In genomic region chr2:53763486-53763885, GRCm38 (mm10) we compare ENCODE assay signal across 18 mouse cellular contexts.
"Had no signal": no experiment of that assay in that cellular context is flagged by ENCODE, and none has a peak within 500 bp of the region (broad histone marks: within the 10 kb centered on the region; RNA-seq: fewer than 3 reads in every experiment).

No protein-coding gene starts in this region.

- ATAC-seq: midbrain, embryonic 16.5 days had no signal

- H3K4me3 ChIP-seq: midbrain, embryonic 10.5 days; midbrain, embryonic 12.5 days; myocyte; neural tube, embryonic 13.5 days; neural tube, embryonic 15.5 days had no signal

- H3K36me3 ChIP-seq: midbrain, embryonic 10.5 days; midbrain, embryonic 12.5 days; neural tube, embryonic 13.5 days; neural tube, embryonic 15.5 days had no signal

- DNase-seq: lung, embryonic 14.5 days; lung, postnatal 10 days; lung, postnatal 4 days; midbrain, embryonic 14.5 days; retina, postnatal 1 day; right cerebral cortex, adult 18-20 months; right cerebral cortex, postnatal 25 days; right cerebral cortex, postnatal 4 days; spleen, adult 18-20 months; thymus, adult 18-20 months; thymus, postnatal 14 days; thymus, postnatal 36 days had no signal

- H3K27me3 ChIP-seq: midbrain, embryonic 12.5 days; neural tube, embryonic 13.5 days; neural tube, embryonic 15.5 days had no signal
